Mouse (Mus musculus) cortical plate, adult 2 months (tissue): ENCODE data around the gene Sfn.

Experiments
- CTCF ChIP-seq: fragments of 200-500 bp; IDR thresholded peaks from 2 replicates; pipeline ENCODE4 v1.5.1; 2011; ENCODE audit warnings: mild to moderate bottlenecking, control low read depth, low read length; ENCODE audit not compliant: insufficient read depth; ENCODE audit errors: extremely low read depth
- POLR2A ChIP-seq: fragments of 200-500 bp; IDR thresholded peaks from 2 replicates; pipeline ENCODE4 v1.6.1; 2011; ENCODE audit warnings: mild to moderate bottlenecking, low read length, control low read depth; ENCODE audit not compliant: insufficient read depth; ENCODE audit errors: extremely low read depth

- TF ChIP-seq CTCF (no peak), POLR2A (no peak)
These were observed 38.8 kb downstream of the Sfn start for GRCm38 (mm10) chr4:133563123-133563571.
